Mouse (Mus musculus): ENCODE data around the gene Krtap4-2. TPM values are rescaled to one million over a fixed set of nuclear protein-coding genes. Genes with fewer than 3 reads are reported as not detected.

The Krtap4-2 gene
- polyA plus RNA-seq, 1 experiment, result not detected

GRCm38 (mm10) chr11:99590981-99591380, 43.9 kb downstream of the Krtap4-2 start, which contains the start of gene Krtap1-3:
Gene Krtap1-3 (minus strand): TSS chr11:99591339.
- no peaks in the 10 kb centered on the region for H3K4me1 ChIP-seq (ENCODE audit: control insufficient read depth, insufficient read depth, low read length)
- TF ChIP-seq POLR2A (IDR thresholded peaks at IDR 0.05; ENCODE audit: low read depth, low read length), result no peak
- TF ChIP-seq CTCF (conservative IDR thresholded peaks at IDR 0.05; ENCODE audit: insufficient read depth, insufficient read length, low read depth, low read length), result no peak
- no peaks in the 10 kb centered on the region for H3K36me3 ChIP-seq (ENCODE audit: control insufficient read depth, insufficient read depth, low read length)
- H3K27me3 ChIP-seq (replicated peaks; ENCODE audit: control insufficient read depth, insufficient read depth, low read length), result no peaks in the 10 kb centered on the region
- no peak within 1 kb of the TSS for H3K27ac ChIP-seq (ENCODE audit: insufficient read depth, low read depth, low read length)
- no peak for DNase-seq
- H3K4me3 ChIP-seq (ENCODE audit: insufficient read depth, low read depth, low read length), result no peak within 1 kb of the TSS
- 68% methylated on average over 6 of the region's 6 CpGs for WGBS

DNA sequence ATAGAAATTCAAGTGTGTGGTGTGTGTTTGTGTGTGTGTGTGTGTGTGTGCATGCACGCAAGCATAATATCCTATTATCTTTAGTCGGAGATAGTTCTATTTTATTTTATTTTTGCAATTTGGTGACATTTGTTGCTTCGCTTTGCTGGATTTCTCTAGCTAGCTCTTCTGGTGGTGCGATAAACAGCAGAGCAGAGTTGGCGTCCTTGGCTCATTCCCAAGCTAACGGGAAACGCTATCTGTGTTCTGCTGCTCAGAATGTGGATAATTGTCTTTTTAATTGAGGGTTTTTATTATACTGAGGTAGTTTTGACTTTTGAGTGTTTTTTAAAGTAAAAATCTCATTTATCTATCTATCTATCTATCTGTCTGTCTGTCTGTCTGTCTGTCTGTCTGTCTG, 49.8 kb downstream of the Krtap4-2 start:
- no peak for TF ChIP-seq CTCF (conservative IDR thresholded peaks at IDR 0.05; ENCODE audit: insufficient read depth, insufficient read length, low read depth, low read length)
- TF ChIP-seq POLR2A (IDR thresholded peaks at IDR 0.05; ENCODE audit: low read depth, low read length), result no peak
- 87% methylated on average over 7 of the region's 7 CpGs for WGBS
- no peak overlapping the region for H3K4me3 ChIP-seq (ENCODE audit: insufficient read depth, low read depth, low read length)
- H3K36me3 ChIP-seq (ENCODE audit: control insufficient read depth, insufficient read depth, low read length), result no peaks in the 10 kb centered on the region
- DNase-seq, result no peak
- no peaks in the 10 kb centered on the region for H3K4me1 ChIP-seq (ENCODE audit: control insufficient read depth, insufficient read depth, low read length)
- H3K27me3 ChIP-seq (replicated peaks; ENCODE audit: control insufficient read depth, insufficient read depth, low read length), result no peaks in the 10 kb centered on the region
- H3K27ac ChIP-seq (ENCODE audit: insufficient read depth, low read depth, low read length), result no peak overlapping the region

Other genes with a start within 250 kb of the Krtap4-2 start
- gene Krt10, start 245.7 kb downstream of the Krtap4-2 start, polyA plus RNA-seq (2012; rRNA removed), result 2.4 and 3.1 TPM in 2 replicates
- gene Krt12, start 212.8 kb downstream of the Krtap4-2 start, polyA plus RNA-seq (2012; rRNA removed), result not detected in 2 replicates
- 0.13 and 0.23 TPM in 2 replicates for gene Krt20, start 196.9 kb downstream of the Krtap4-2 start, polyA plus RNA-seq (2012; rRNA removed)
- 2.7 and 3.5 TPM in 2 replicates for gene Krt23, start 141.9 kb downstream of the Krtap4-2 start, polyA plus RNA-seq (2012; rRNA removed)
- gene Krt39, start 113.7 kb downstream of the Krtap4-2 start, polyA plus RNA-seq (2012; rRNA removed), result not detected in 2 replicates
- not detected in 2 replicates for gene Krt40, start 91.9 kb downstream of the Krtap4-2 start, polyA plus RNA-seq (2012; rRNA removed)
- not detected in 2 replicates for gene Krtap3-3, start 84.2 kb downstream of the Krtap4-2 start, polyA plus RNA-seq (2012; rRNA removed)
- gene Krtap3-2, start 78.2 kb downstream of the Krtap4-2 start, polyA plus RNA-seq (2012; rRNA removed), result not detected in 2 replicates
- gene Gm11939, start 75.6 kb downstream of the Krtap4-2 start, polyA plus RNA-seq (2012; rRNA removed), result not detected in 2 replicates
- not detected in 2 replicates for gene Krtap3-1, start 68.5 kb downstream of the Krtap4-2 start, polyA plus RNA-seq (2012; rRNA removed)
- gene Krtap1-5, start 54.1 kb downstream of the Krtap4-2 start, polyA plus RNA-seq (2012; rRNA removed), result not detected in 2 replicates
- not detected in 2 replicates for gene Krtap1-4, start 51.4 kb downstream of the Krtap4-2 start, polyA plus RNA-seq (2012; rRNA removed)
- gene Krtap1-3, start 43.7 kb downstream of the Krtap4-2 start, polyA plus RNA-seq (2012; rRNA removed), result not detected in 2 replicates
- gene Krtap9-3, start 37.0 kb downstream of the Krtap4-2 start, polyA plus RNA-seq (2012; rRNA removed), result not detected in 2 replicates
- gene Gm11938, start 31.8 kb downstream of the Krtap4-2 start, polyA plus RNA-seq (2012; rRNA removed), result not detected in 2 replicates
- not detected in 2 replicates for gene Gm11937, start 24.9 kb downstream of the Krtap4-2 start, polyA plus RNA-seq (2012; rRNA removed)
- gene Krtap2-4, start 20.2 kb downstream of the Krtap4-2 start, polyA plus RNA-seq (2012; rRNA removed), result not detected in 2 replicates
- gene Gm11562, start 14.6 kb downstream of the Krtap4-2 start, polyA plus RNA-seq (2012; rRNA removed), result not detected in 2 replicates
- gene Krtap4-1, start 6.8 kb downstream of the Krtap4-2 start, polyA plus RNA-seq (2012; rRNA removed), result not detected in 2 replicates
- not detected in 2 replicates for gene Krtap4-7, start 9.0 kb upstream of the Krtap4-2 start, polyA plus RNA-seq (2012; rRNA removed)
- gene Gm11555, start 15.2 kb upstream of the Krtap4-2 start, polyA plus RNA-seq (2012; rRNA removed), result not detected in 2 replicates
- not detected in 2 replicates for gene Gm11563, start 23.9 kb upstream of the Krtap4-2 start, polyA plus RNA-seq (2012; rRNA removed)
- gene Krtap4-6, start 30.9 kb upstream of the Krtap4-2 start, polyA plus RNA-seq (2012; rRNA removed), result not detected in 2 replicates
- gene Gm14190, start 55.7 kb upstream of the Krtap4-2 start, polyA plus RNA-seq (2012; rRNA removed), result not detected in 2 replicates
- gene Gm14180, start 99.2 kb upstream of the Krtap4-2 start, polyA plus RNA-seq (2012; rRNA removed), result not detected in 2 replicates
- gene Gm11595, start 137.8 kb upstream of the Krtap4-2 start, polyA plus RNA-seq (2012; rRNA removed), result not detected in 2 replicates
- not detected in 2 replicates for gene Krtap4-8, start 145.6 kb upstream of the Krtap4-2 start, polyA plus RNA-seq (2012; rRNA removed)
- not detected in 2 replicates for gene Krtap4-9, start 150.1 kb upstream of the Krtap4-2 start, polyA plus RNA-seq (2012; rRNA removed)
- gene Gm11596, start 158.4 kb upstream of the Krtap4-2 start, polyA plus RNA-seq (2012; rRNA removed), result not detected in 2 replicates
- not detected in 2 replicates for gene Gm11569, start 163.8 kb upstream of the Krtap4-2 start, polyA plus RNA-seq (2012; rRNA removed)
- gene Gm11554, start 169.4 kb upstream of the Krtap4-2 start, polyA plus RNA-seq (2012; rRNA removed), result not detected in 2 replicates
- gene Krtap4-13, start 174.8 kb upstream of the Krtap4-2 start, polyA plus RNA-seq (2012; rRNA removed), result not detected in 2 replicates
- gene Gm11564, start 180.6 kb upstream of the Krtap4-2 start, polyA plus RNA-seq (2012; rRNA removed), result not detected in 2 replicates
- gene 2300003K06Rik, start 203.0 kb upstream of the Krtap4-2 start, polyA plus RNA-seq (2012; rRNA removed), result not detected in 2 replicates
- not detected in 2 replicates for gene Krtap4-16, start 216.5 kb upstream of the Krtap4-2 start, polyA plus RNA-seq (2012; rRNA removed)
- not detected in 2 replicates for gene Gm11568, start 222.8 kb upstream of the Krtap4-2 start, polyA plus RNA-seq (2012; rRNA removed)
- gene Gm11559, start 229.4 kb upstream of the Krtap4-2 start, polyA plus RNA-seq (2012; rRNA removed), result not detected in 2 replicates
- gene Krtap9-1, start 238.3 kb upstream of the Krtap4-2 start, polyA plus RNA-seq (2012; rRNA removed), result not detected in 2 replicates
- gene Gm11567, start 244.1 kb upstream of the Krtap4-2 start, polyA plus RNA-seq (2012; rRNA removed), result not detected in 2 replicates

Measured in kidney, adult 2 months (tissue).